Mouse (Mus musculus) embryonic facial prominence, embryonic 12.5 days (tissue): ENCODE measurements around the gene Mamstr. TPM values are rescaled to one million over a fixed set of nuclear protein-coding genes. Genes with fewer than 3 reads are reported as not detected.
"Not testable (repeated sequence)": the region's sequence is repeated elsewhere in the genome, so short reads cannot be mapped to it uniquely, and the experiment has no call there.

Experiments
- ATAC-seq: fragments of 200-750 bp; cut with Nextera tagmentation; 2 replicates; pipeline ENCODE4 v1.8.0; 2017; ENCODE audit not compliant: insufficient number of reproducible peaks, insufficient read depth, low FRiP score, low TSS enrichment
- H3K27ac ChIP-seq: fragments of 300-500 bp; sonication (generic); 2 replicates; pipeline ENCODE4 v1.5.1; 2016; ENCODE audit warnings: mild to moderate bottlenecking
- H3K27me3 ChIP-seq: fragments of 300-500 bp; sonication (generic); 2 replicates; pipeline ENCODE4 v1.6.1; 2016; ENCODE audit warnings: mild to moderate bottlenecking, moderate library complexity
- H3K36me3 ChIP-seq: fragments of 300-500 bp; sonication (generic); 2 replicates; pipeline ENCODE4 v1.6.1; 2016; ENCODE audit warnings: mild to moderate bottlenecking
- H3K4me1 ChIP-seq: fragments of 300-500 bp; sonication (generic); 2 replicates; pipeline ENCODE4 v1.6.1; 2016
- H3K4me2 ChIP-seq: fragments of 300-500 bp; sonication (generic); replicated peaks from 2 replicates; pipeline ENCODE4 v1.6.1; 2016; ENCODE audit warnings: mild to moderate bottlenecking, moderate library complexity
- H3K4me3 ChIP-seq: fragments of 300-500 bp; sonication (generic); 2 replicates; pipeline ENCODE4 v1.5.1; 2016; ENCODE audit warnings: mild to moderate bottlenecking
- H3K9ac ChIP-seq: fragments of 300-500 bp; sonication (generic); 2 replicates; pipeline ENCODE4 v1.6.1; 2016; ENCODE audit warnings: mild to moderate bottlenecking, moderate library complexity
- H3K9me3 ChIP-seq: fragments of 300-500 bp; sonication (generic); 2 replicates; pipeline ENCODE4 v1.6.1; 2016; ENCODE audit warnings: mild to moderate bottlenecking, moderate library complexity
- WGBS: fragments of 180-500 bp; shearing (Covaris S2); methylation state at CpG from one replicate; pipeline ENCODE4 v1.1.7; 2016; 5-methylcytosine and 5-hydroxymethylcytosine counted together
- polyA plus RNA-seq: library from polyadenylated mRNA; unstranded; fragments of >200 nt; fragmentation: Nextera tagmentation; extraction: Ambion mirVana; gene quantifications from 2 replicates; pipeline ENCODE4 v1.2.1, GENCODE M21; 2016

Gene Mamstr
- polyA plus RNA-seq, 1 experiment from 2014 or later: 5.4 TPM

DNA sequence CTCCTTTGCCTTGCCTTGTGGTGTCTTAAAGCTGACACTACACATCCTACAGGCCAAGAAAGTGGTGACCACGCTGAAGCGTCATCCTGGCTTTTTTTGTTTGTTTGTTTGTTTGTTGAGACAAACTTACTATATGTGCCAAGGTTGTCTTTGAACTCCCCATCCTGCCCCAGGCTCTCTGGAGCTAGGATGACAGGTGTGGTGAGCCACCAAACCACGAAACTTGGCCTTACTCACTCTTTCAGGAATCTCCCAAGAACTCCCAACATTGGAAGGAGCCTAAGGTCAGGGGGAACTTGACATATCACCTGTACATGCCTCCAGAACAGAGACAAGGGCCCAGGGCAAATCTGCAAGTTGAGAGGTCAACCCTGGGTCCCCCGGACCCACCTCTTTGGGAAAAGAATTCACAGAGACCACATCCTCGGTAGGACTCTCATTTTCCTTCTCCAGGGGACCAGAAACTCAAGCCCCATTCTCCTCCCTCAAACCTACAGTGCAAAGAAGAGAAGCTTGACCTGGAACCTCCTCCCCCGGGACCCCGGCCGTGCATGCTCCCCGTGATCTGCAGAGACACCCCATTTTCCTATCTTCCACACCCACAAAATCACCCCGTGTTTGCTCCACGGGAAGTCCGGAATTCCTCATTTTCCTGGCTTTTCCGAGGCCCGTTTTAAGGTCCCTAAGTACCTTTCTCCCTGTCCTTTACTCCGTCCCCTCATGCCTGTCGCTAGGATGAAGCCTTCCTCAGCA lies 2.9 kb downstream of the Mamstr start:
- ATAC-seq: no peak
- Histone ChIP-seq H3K27ac (peak overlapping the region; percentile 93), H3K9me3 (no peaks in the 10 kb centered on the region), H3K4me1 (peaks cover 36% of the 10 kb centered on the region), H3K36me3 (no peaks in the 10 kb centered on the region), H3K9ac (peak overlapping the region; percentile 69), H3K27me3 (no peaks in the 10 kb centered on the region), H3K4me3 (peak overlapping the region; percentile 49), H3K4me2 (peak overlapping the region; percentile 68)
- WGBS: 36% methylated on average over 16 of the region's 16 CpGs

GRCm38 (mm10) chr7:45643441-45644178 lies 3.8 kb downstream of the Mamstr start:
- Histone ChIP-seq H3K36me3 (no peaks in the 10 kb centered on the region), H3K9me3 (no peaks in the 10 kb centered on the region), H3K27ac (peak overlapping the region; percentile 93), H3K27me3 (no peaks in the 10 kb centered on the region), H3K4me2 (peak overlapping the region; percentile 68), H3K4me1 (peaks cover 31% of the 10 kb centered on the region), H3K4me3 (peak overlapping the region; percentile 49), H3K9ac (peak overlapping the region; percentile 69)
- WGBS: 2% methylated on average over 28 of the region's 28 CpGs
- ATAC-seq: peak; percentile 89

- Histone ChIP-seq H3K9me3 (no peaks in the 10 kb centered on the region), H3K9ac (peak overlapping the region; percentile 36; the same call in 1 of the 2 replicates), H3K36me3 (no peaks in the 10 kb centered on the region), H3K27me3 (no peaks in the 10 kb centered on the region), H3K4me3 (peak overlapping the region; percentile 34), H3K4me1 (peaks cover 31% of the 10 kb centered on the region), H3K27ac (peak overlapping the region; percentile 93), H3K4me2 (peak overlapping the region; percentile 68)
- 1% methylated on average over 18 of the region's 18 CpGs for WGBS
- ATAC-seq: 0 out of 2 replicates have a peak, but pooled peaks have one; percentile 3
Measured at GRCm38 (mm10) chr7:45644183-45644582, 4.4 kb downstream of the Mamstr start.

DNA sequence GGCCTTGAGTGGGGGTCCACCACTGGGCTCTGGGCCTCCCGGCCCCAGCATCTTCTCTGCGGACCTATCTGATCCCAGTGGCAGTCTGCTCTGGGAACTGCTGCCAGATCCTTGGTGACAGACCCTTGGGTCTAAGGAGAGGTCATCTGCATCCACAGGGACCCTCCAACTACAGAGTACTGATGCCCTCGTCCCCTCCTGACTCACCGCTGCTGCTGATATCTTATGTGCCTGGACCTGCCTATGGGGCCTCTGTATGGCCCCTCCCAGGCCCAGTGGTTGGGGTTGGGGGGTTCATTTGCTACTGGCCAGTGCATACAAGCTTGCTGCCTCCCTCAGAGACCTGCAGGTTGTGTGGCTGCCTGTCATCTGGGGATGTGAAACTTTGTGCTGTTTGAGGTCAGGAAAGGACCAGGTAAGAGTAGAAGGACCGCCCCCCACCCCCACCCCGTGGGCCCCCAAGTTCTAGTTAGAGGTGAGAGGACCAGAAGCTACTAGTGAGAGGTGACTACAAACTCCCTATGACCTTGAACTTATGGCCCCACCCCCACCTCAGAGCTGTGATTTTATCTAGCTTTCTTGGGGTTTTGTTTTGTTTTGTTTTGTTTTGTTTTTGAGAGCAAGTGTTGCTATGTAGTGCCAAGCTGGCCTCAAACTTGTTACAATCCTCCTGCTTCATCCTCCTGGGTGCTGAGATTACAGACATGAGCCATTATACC lies 5.3 kb downstream of the Mamstr start:
- H3K9me3 ChIP-seq: no peaks in the 10 kb centered on the region
- H3K4me2 ChIP-seq: peak overlapping the region; percentile 68
- peak overlapping the region; percentile 93 for H3K27ac ChIP-seq
- peak overlapping the region; percentile 34; the same call in 1 of the 2 replicates for H3K4me3 ChIP-seq
- peaks cover 29% of the 10 kb centered on the region for H3K4me1 ChIP-seq
- ATAC-seq: no peak
- H3K27me3 ChIP-seq: no peaks in the 10 kb centered on the region
- no peaks in the 10 kb centered on the region for H3K36me3 ChIP-seq
- H3K9ac ChIP-seq: no peak overlapping the region
- 71% methylated on average over 6 of the region's 6 CpGs for WGBS

DNA sequence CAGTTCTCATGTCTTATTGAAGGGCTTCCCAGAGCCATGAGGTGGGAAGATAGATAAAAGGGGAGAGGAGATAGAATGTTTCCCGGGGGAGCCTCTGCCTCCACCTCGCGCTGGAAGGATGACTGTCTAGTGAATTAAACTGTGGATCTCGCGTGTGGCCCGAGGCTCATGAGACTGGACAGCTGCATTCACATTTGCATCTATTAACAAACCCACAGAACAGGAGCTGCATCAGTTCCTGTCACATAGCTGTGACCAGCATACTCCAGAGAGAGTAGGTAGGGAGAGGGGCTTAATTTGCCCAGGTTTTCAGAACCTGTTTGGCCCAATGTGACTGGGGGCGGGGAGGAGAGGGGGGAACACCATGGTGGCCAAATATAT lies 5.8 kb downstream of the Mamstr start:
- no peak overlapping the region for H3K4me3 ChIP-seq
- H3K4me2 ChIP-seq: no peak overlapping the region
- H3K4me1 ChIP-seq: peaks cover 29% of the 10 kb centered on the region
- H3K9ac ChIP-seq: no peak overlapping the region
- no peak for ATAC-seq
- WGBS: 86% methylated on average over 7 of the region's 7 CpGs
- no peak overlapping the region for H3K27ac ChIP-seq
- no peaks in the 10 kb centered on the region for H3K9me3 ChIP-seq
- no peaks in the 10 kb centered on the region for H3K36me3 ChIP-seq
- no peaks in the 10 kb centered on the region for H3K27me3 ChIP-seq

GRCm38 (mm10) chr7:45646671-45647070 lies 6.9 kb downstream of the Mamstr start:
- 76% methylated on average over 4 of the region's 4 CpGs for WGBS
- H3K9me3 ChIP-seq: no peaks in the 10 kb centered on the region
- no peak overlapping the region for H3K27ac ChIP-seq
- ATAC-seq: no peak
- H3K27me3 ChIP-seq: no peaks in the 10 kb centered on the region
- H3K4me3 ChIP-seq: no peak overlapping the region
- no peaks in the 10 kb centered on the region for H3K36me3 ChIP-seq
- peaks cover 21% of the 10 kb centered on the region for H3K4me1 ChIP-seq
- H3K9ac ChIP-seq: no peak overlapping the region
- no peak overlapping the region for H3K4me2 ChIP-seq

GRCm38 (mm10) chr7:45649351-45649750 lies 9.6 kb downstream of the Mamstr start:
- Histone ChIP-seq H3K27ac (no peak overlapping the region), H3K4me3 (no peak overlapping the region), H3K36me3 (no peaks in the 10 kb centered on the region)

GRCm38 (mm10) chr7:45650484-45650883 lies 10.7 kb downstream of the Mamstr start:
- H3K4me1 ChIP-seq, H3K4me2 ChIP-seq, ATAC-seq, H3K27ac ChIP-seq, H3K9me3 ChIP-seq, H3K9ac ChIP-seq, H3K36me3 ChIP-seq, H3K27me3 ChIP-seq, H3K4me3 ChIP-seq: not testable (repeated sequence)
- WGBS: 94% methylated on average over 20 of the region's 20 CpGs

More at GRCm38 (mm10) chr7:45649351-45649750, 9.6 kb downstream of the Mamstr start:
- H3K4me2 ChIP-seq: no peak overlapping the region
- no peak for ATAC-seq
- 77% methylated on average over 8 of the region's 8 CpGs for WGBS
- H3K9me3 ChIP-seq: no peaks in the 10 kb centered on the region
- H3K27me3 ChIP-seq: no peaks in the 10 kb centered on the region
- H3K4me1 ChIP-seq: peaks cover 9% of the 10 kb centered on the region; the same call in 1 of the 2 replicates
- H3K9ac ChIP-seq: no peak overlapping the region

- Histone ChIP-seq H3K27ac (no peak overlapping the region; the same call in 1 of the 2 replicates), H3K9ac (no peak overlapping the region), H3K36me3 (no peaks in the 10 kb centered on the region), H3K27me3 (no peaks in the 10 kb centered on the region), H3K4me3 (no peak overlapping the region), H3K4me2 (peak overlapping the region; percentile 28; the same call in 1 of the 2 replicates), H3K4me1 (peaks cover 13% of the 10 kb centered on the region), H3K9me3 (peaks cover 3% of the 10 kb centered on the region; the same call in 1 of the 2 replicates)
- no peak for ATAC-seq
- WGBS: 29% methylated on average over 17 of the region's 17 CpGs
Measured at GRCm38 (mm10) chr7:45654424-45655047, 14.8 kb downstream of the Mamstr start.

- Histone ChIP-seq H3K4me3 (no peak overlapping the region), H3K9me3 (peaks cover 3% of the 10 kb centered on the region; the same call in 1 of the 2 replicates), H3K27ac (no peak overlapping the region), H3K4me1 (peaks cover 20% of the 10 kb centered on the region), H3K36me3 (no peaks in the 10 kb centered on the region), H3K9ac (no peak overlapping the region), H3K4me2 (no peak overlapping the region), H3K27me3 (no peaks in the 10 kb centered on the region)
- no peak for ATAC-seq
- 85% methylated on average over 11 of the region's 11 CpGs for WGBS
Measured at GRCm38 (mm10) chr7:45660746-45661478, 21.1 kb downstream of the Mamstr start.

DNA sequence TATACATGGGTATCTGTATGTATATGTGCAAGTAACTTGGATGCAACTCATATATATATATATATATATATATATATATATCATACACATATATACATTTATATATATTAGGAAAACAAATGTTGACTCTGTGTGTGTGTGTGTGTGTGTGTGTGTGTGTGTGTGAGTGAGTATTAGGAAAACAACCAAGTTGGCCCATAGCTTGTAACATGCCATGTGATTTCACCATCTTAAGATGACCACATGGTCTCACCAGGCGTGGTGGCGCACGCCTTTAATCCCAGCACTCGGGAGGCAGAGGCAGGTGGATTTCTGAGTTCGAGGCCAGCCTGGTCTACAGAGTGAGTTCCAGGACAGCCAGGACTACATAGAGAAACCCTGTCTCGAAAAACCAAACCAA lies 21.9 kb downstream of the Mamstr start:
- WGBS: 91% methylated on average over 6 of the region's 6 CpGs
- not testable (repeated sequence) for H3K27ac ChIP-seq, H3K4me2 ChIP-seq, H3K27me3 ChIP-seq, H3K9ac ChIP-seq, H3K9me3 ChIP-seq, H3K4me3 ChIP-seq, H3K36me3 ChIP-seq, ATAC-seq
- peaks cover 13% of the 10 kb centered on the region for H3K4me1 ChIP-seq
